Mouse (Mus musculus) T-helper 2 cell (primary cell): ENCODE results near the gene Klhl35.

Source experiments
- in situ Hi-C: fragments of 300-600 bp; cut with MboI, MseI; formaldehyde crosslinking; loops from one replicate; pipeline ENCODE4 v1.15.1; 2025; ENCODE audit warnings: high pct_unique_total_duplicates

The Klhl35 gene

GRCm38 (mm10) chr7:99450703-99451102, 15.1 kb upstream of the Klhl35 start:
- in situ Hi-C loops: loop anchor here (5.0 kb wide), 1 partner anchor 88 kb away; no protein-coding TSS in a partner anchor

- in situ Hi-C loops: loop anchor here (5.0 kb wide), 1 partner anchor 91 kb away; no protein-coding TSS in a partner anchor
These were observed 12.9 kb upstream of the Klhl35 start for GRCm38 (mm10) chr7:99452859-99453258.

- in situ Hi-C loops: loop anchor here (5.0 kb wide), 1 partner anchor 92 kb away; no protein-coding TSS in a partner anchor
These were observed 11.8 kb upstream of the Klhl35 start for GRCm38 (mm10) chr7:99454044-99454443.

- in situ Hi-C loops: no loop called here
These were observed 7.0 kb upstream of the Klhl35 start for GRCm38 (mm10) chr7:99458849-99459248.

- in situ Hi-C loops: no loop called here
These were observed 5.7 kb upstream of the Klhl35 start for GRCm38 (mm10) chr7:99459888-99460652.

GRCm38 (mm10) chr7:99463120-99463519, 2.7 kb upstream of the Klhl35 start:
- in situ Hi-C loops: no loop called here

GRCm38 (mm10) chr7:99467916-99468282, 2.1 kb downstream of the Klhl35 start:
- in situ Hi-C loops: loop anchor here (5.0 kb wide), 1 partner anchor 286 kb away; the partner anchor contains the start of gene Dgat2

- in situ Hi-C loops: loop anchor here (5.0 kb wide), 1 partner anchor 286 kb away; the partner anchor contains the start of gene Dgat2
These were observed 2.7 kb downstream of the Klhl35 start for GRCm38 (mm10) chr7:99468283-99469132.

GRCm38 (mm10) chr7:99469680-99470405, 4.0 kb downstream of the Klhl35 start:
- in situ Hi-C loops: loop anchor here (5.0 kb wide), 1 partner anchor 288 kb away; the partner anchor contains the start of gene Dgat2

- in situ Hi-C loops: no loop called here
These were observed 5.8 kb downstream of the Klhl35 start for GRCm38 (mm10) chr7:99471578-99471977.

DNA sequence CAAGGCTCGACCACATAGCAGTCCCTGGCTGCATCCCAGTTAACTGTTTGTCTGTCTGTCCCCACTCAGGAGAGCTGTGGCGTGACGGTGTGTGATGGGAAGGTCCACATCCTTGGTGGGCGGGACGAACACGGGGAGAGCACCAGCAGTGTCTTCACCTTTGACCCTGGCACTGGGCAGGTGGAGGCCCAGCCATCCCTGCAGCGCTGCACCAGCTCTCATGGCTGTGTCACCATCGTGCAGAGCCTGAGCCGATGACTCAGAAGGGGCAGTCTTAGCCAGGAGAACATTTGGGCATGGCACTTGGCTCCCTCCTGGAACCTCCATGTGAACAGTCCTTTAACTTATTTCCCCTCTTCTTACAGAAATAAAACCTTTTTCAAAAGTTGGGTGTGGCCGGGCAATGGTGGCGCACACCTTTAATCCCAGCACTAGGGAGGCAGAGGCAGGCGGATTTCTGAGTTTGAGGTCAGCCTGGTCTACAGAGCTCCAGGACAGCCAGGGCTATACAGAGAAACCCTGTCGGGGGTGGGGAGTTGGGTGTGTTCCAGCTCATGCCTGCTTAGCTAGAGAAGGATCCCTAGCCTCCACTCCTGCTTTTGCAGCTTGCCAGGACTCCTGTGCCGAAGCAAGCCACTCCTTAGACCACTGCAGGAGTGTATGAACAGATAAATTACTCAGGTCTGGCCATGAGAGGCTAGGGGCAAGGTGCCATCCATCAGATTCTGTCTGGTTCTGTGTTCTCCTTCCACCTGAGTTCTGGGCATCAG, 8.0 kb downstream of the Klhl35 start:
- in situ Hi-C loops: no loop called here

GRCm38 (mm10) chr7:99474836-99475561, 9.2 kb downstream of the Klhl35 start:
- in situ Hi-C loops: no loop called here

DNA sequence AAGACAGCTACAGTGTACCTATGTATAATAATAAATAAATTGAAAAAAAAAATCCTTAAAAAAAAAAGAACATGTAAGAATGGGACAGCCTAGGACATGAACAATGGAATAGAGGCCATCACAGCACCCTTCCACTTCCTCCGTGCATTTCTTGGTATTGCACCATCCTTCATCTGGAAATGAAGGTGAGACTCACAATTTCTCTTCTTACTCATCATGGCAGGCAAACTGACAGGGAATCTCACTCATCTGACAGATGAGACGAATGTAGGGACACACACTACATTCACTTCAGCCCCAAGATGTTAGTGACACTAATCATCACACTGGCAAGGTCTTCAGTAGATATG, 9.7 kb downstream of the Klhl35 start:
- in situ Hi-C loops: no loop called here

- in situ Hi-C loops: no loop called here
These were observed 10.8 kb downstream of the Klhl35 start for GRCm38 (mm10) chr7:99476558-99477114.

- in situ Hi-C loops: no loop called here
These were observed 11.4 kb downstream of the Klhl35 start for GRCm38 (mm10) chr7:99477235-99477634.

DNA sequence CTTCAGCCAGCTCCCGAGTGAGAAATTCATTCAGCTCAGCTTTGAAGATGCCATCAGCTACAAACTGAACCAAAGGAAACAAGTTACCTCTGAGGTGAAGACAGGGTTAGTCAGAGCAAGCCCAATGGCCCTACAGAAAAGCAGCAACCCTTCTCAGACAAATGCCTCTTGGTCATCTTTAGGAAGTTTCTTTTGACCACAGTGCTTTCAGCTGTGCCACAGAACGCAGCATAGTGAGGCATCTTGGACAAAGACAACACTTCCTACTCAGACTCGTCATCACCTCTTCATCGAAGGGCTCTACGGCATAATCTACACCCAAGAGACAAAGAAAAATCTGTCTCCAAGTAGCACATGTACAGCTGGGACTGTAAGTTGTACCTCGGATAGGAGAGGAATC, 16.8 kb downstream of the Klhl35 start:
- in situ Hi-C loops: no loop called here

- in situ Hi-C loops: no loop called here
These were observed 17.6 kb downstream of the Klhl35 start, which contains the start of gene Rps3 for GRCm38 (mm10) chr7:99483271-99483923. TSS of gene Rps3 (minus strand) at chr7:99483738.

DNA sequence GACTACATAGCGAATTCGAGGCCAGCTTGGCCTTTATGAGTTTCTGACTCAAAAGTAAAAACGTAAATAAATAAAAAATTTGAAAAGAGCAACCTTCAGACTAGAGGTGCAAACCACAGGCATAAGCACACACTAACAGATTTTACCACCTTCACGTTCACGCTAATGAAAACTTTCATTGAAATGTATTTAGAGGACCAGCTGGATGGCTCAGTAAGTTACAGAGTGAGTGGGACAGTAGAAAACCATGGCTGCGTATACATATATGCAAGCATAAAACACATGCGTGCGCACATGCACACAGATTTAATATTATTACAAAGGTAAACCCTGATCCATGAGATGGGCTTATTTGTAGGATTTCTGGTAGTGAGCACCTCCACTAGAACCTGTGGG, 18.1 kb downstream of the Klhl35 start:
- in situ Hi-C loops: no loop called here

DNA sequence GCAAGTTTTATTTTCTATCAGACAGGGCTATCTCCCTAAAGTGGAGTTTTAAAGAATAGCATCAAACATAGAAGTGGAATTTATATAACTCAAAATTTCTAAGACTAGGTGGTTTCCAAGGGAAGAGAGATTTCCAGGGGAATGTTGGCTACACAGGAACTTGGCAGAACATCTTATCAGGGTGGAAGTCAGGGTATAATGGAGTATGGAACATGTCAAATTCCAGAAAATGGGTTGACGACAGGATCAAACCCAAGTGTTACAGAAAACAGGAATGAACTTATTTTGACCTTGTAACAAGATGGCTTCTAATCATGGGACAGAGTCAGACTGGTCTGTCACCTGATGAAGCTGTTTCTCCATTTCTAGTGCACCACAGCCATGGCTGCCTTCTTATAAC, 18.9 kb downstream of the Klhl35 start:
- in situ Hi-C loops: loop anchor here (5.0 kb wide), 1 partner anchor 58 kb away; no protein-coding TSS in a partner anchor
